Mouse (Mus musculus): ENCODE measurements around the gene St6gal1. TPM values are rescaled to one million over a fixed set of nuclear protein-coding genes. Genes with fewer than 3 reads are reported as not detected.

Gene St6gal1
- polyA plus RNA-seq, 1 experiment from 2014 or later: 18.7 TPM

DNA sequence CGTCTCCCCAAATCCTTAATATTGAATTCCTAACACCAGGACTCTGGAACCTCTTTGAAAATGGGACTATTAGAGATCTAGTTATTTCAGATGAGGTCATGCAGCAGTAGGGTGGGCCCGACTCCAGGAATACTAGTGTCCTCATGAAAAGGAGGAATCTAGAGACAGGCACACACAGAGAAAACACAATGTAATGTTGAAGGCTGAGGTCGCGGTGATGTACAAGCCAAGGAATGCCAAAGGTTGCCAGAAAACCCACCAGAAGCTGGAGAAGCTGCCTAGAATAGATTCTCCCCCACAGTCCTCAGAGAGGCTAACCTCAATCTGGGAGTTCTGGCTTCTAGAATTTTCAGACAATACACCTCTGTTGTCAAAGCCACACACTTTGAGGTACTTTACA lies 136.5 kb downstream of the St6gal1 start:
- Histone ChIP-seq H3K4me1 (replicated peaks; ENCODE audit: control insufficient read depth, insufficient read depth, low read length) (no peaks in the 10 kb centered on the region), H3K36me3 (ENCODE audit: control insufficient read depth, insufficient read depth, low read length) (no peaks in the 10 kb centered on the region), H3K27ac (ENCODE audit: low read depth, low read length) (no peak overlapping the region), H3K4me2 (no peak overlapping the region), H3K4me3 (ENCODE audit: low read depth, low read length) (no peak overlapping the region), H3K9me3 (ENCODE audit: control insufficient read depth, low read length) (no peaks in the 10 kb centered on the region), H3K27me3 (replicated peaks; ENCODE audit: control insufficient read depth, insufficient read depth, low read length) (no peaks in the 10 kb centered on the region), H3K9ac (ENCODE audit: low read depth, low read length) (no peak overlapping the region)
- 83% methylated on average over 4 of the region's 4 CpGs for WGBS
- DNase-seq (ENCODE audit: low spot score) (no peak), ATAC-seq (replicated peaks; ENCODE audit: low FRiP score) (no peak)

DNA sequence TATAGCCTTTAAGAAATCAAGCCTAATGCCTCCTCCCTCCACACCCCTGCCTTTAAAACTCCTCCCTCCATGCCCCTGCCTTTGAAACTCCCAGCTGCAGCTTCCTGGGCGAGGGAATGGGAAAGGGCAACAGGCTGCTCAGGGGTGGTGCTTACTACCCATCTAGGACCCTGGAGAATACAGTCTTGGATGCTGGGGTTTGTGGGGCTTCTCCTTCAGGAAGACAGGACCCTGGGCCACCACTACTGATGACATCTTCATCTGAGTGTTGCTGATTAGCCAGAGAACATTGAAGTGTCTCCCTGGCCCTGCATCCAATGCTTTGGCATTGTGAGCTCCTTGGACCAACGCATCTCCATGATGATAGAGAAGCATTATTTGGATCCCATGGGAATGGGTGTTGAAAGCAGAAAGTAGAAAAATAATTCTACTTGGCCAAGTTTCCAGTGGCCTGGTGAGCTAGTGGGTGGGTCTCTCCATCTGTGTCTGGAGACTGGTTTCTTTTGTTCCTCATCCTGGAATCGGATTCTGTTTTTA lies 137.0 kb downstream of the St6gal1 start:
- Histone ChIP-seq H3K4me1 (replicated peaks; ENCODE audit: control insufficient read depth, insufficient read depth, low read length) (no peaks in the 10 kb centered on the region), H3K9ac (ENCODE audit: low read depth, low read length) (no peak overlapping the region), H3K9me3 (ENCODE audit: control insufficient read depth, low read length) (no peaks in the 10 kb centered on the region), H3K27ac (ENCODE audit: low read depth, low read length) (no peak overlapping the region), H3K27me3 (replicated peaks; ENCODE audit: control insufficient read depth, insufficient read depth, low read length) (no peaks in the 10 kb centered on the region), H3K36me3 (ENCODE audit: control insufficient read depth, insufficient read depth, low read length) (no peaks in the 10 kb centered on the region), H3K4me3 (ENCODE audit: low read depth, low read length) (no peak overlapping the region), H3K4me2 (no peak overlapping the region)
- ATAC-seq (replicated peaks; ENCODE audit: low FRiP score) (no peak), DNase-seq (ENCODE audit: low spot score) (no peak)
- 74% methylated on average over 3 of the region's 3 CpGs for WGBS

DNA sequence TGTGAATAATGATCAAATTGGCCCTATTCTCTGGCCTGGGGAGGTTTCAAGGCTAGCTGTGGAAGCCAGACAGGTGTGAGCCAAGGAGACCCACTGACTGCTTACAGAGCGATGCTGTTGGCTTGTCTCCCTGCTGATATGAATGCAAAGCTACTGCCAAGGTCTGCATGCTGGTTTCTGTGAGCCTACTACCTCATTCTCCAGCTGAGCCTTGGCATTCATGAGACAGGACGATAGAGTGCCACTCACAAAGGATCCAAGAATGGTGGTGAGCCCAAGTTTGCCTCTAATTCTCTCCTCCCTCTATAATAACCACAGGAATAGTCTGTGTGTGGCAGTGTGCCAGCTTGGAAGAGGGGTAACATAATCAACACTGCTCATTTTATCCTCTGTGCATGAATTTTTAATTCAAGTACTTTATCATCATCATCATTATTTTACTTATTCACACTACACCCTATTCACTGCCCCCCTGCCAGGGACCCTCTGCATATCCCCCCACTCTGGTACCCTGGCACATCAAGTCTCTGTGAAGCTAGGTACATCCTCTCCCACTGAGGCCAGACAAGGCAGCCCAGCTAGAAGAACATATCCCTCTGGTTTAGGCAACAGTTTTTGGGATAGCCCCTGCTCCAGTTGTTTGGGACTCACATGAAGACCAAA lies 139.9 kb downstream of the St6gal1 start:
- H3K27me3 ChIP-seq (replicated peaks; ENCODE audit: control insufficient read depth, insufficient read depth, low read length): no peaks in the 10 kb centered on the region
- H3K4me2 ChIP-seq: no peak overlapping the region
- DNase-seq (ENCODE audit: low spot score): no peak
- ATAC-seq (replicated peaks; ENCODE audit: low FRiP score): no peak
- no peaks in the 10 kb centered on the region for H3K9me3 ChIP-seq (ENCODE audit: control insufficient read depth, low read length)
- no peaks in the 10 kb centered on the region for H3K4me1 ChIP-seq (replicated peaks; ENCODE audit: control insufficient read depth, insufficient read depth, low read length)
- 79% methylated on average over 2 of the region's 2 CpGs for WGBS
- H3K27ac ChIP-seq (ENCODE audit: low read depth, low read length): no peak overlapping the region
- no peak overlapping the region for H3K9ac ChIP-seq (ENCODE audit: low read depth, low read length)
- H3K36me3 ChIP-seq (ENCODE audit: control insufficient read depth, insufficient read depth, low read length): no peaks in the 10 kb centered on the region
- H3K4me3 ChIP-seq (ENCODE audit: low read depth, low read length): no peak overlapping the region

DNA sequence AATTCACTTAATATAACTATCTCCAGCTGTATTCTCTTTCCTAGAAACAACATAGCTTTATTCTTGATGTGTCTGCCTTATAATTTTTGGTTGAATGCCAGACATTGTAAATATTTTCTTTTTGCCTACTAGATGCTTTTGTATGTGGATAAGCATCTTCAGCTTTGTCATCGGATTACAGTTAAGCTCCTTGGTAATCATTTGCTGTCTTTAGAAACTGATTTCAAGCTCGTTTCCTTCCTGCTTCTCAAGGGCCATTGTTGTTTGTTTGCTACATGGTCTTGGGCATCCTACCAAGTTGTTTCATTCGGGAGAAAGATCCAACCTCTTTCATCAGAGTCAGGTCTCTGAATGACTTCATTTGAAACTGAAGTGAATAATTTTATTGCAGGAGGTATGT lies 144.6 kb downstream of the St6gal1 start:
- H3K9ac ChIP-seq (ENCODE audit: low read depth, low read length): no peak overlapping the region
- ATAC-seq (replicated peaks; ENCODE audit: low FRiP score) (no peak), DNase-seq (ENCODE audit: low spot score) (no peak)
- H3K4me1 ChIP-seq (replicated peaks; ENCODE audit: control insufficient read depth, insufficient read depth, low read length): no peaks in the 10 kb centered on the region
- no peak overlapping the region for H3K4me2 ChIP-seq
- no peaks in the 10 kb centered on the region for H3K9me3 ChIP-seq (ENCODE audit: control insufficient read depth, low read length)
- WGBS: 57% methylated on average over 3 of the region's 3 CpGs
- no peaks in the 10 kb centered on the region for H3K27me3 ChIP-seq (replicated peaks; ENCODE audit: control insufficient read depth, insufficient read depth, low read length)
- no peak overlapping the region for H3K4me3 ChIP-seq (ENCODE audit: low read depth, low read length)
- no peaks in the 10 kb centered on the region for H3K36me3 ChIP-seq (ENCODE audit: control insufficient read depth, insufficient read depth, low read length)
- H3K27ac ChIP-seq (ENCODE audit: low read depth, low read length): no peak overlapping the region

GRCm38 (mm10) chr16:23370724-23371123 lies 146.2 kb downstream of the St6gal1 start:
- Histone ChIP-seq H3K36me3 (ENCODE audit: control insufficient read depth, insufficient read depth, low read length) (no peaks in the 10 kb centered on the region), H3K4me3 (ENCODE audit: low read depth, low read length) (no peak overlapping the region), H3K4me2 (no peak overlapping the region), H3K9me3 (ENCODE audit: control insufficient read depth, low read length) (no peaks in the 10 kb centered on the region), H3K4me1 (replicated peaks; ENCODE audit: control insufficient read depth, insufficient read depth, low read length) (no peaks in the 10 kb centered on the region), H3K9ac (ENCODE audit: low read depth, low read length) (no peak overlapping the region), H3K27me3 (replicated peaks; ENCODE audit: control insufficient read depth, insufficient read depth, low read length) (no peaks in the 10 kb centered on the region), H3K27ac (ENCODE audit: low read depth, low read length) (no peak overlapping the region)
- ATAC-seq (replicated peaks; ENCODE audit: low FRiP score) (no peak), DNase-seq (ENCODE audit: low spot score) (no peak)
- WGBS: 90% methylated on average over 7 of the region's 7 CpGs

GRCm38 (mm10) chr16:23372340-23372739 lies 147.8 kb downstream of the St6gal1 start:
- Histone ChIP-seq H3K4me2 (no peak overlapping the region), H3K9ac (ENCODE audit: low read depth, low read length) (no peak overlapping the region), H3K27ac (ENCODE audit: low read depth, low read length) (no peak overlapping the region), H3K4me1 (replicated peaks; ENCODE audit: control insufficient read depth, insufficient read depth, low read length) (no peaks in the 10 kb centered on the region), H3K27me3 (replicated peaks; ENCODE audit: control insufficient read depth, insufficient read depth, low read length) (no peaks in the 10 kb centered on the region), H3K4me3 (ENCODE audit: low read depth, low read length) (no peak overlapping the region), H3K9me3 (ENCODE audit: control insufficient read depth, low read length) (no peaks in the 10 kb centered on the region), H3K36me3 (ENCODE audit: control insufficient read depth, insufficient read depth, low read length) (no peaks in the 10 kb centered on the region)
- no peak for ATAC-seq (replicated peaks; ENCODE audit: low FRiP score)
- DNase-seq (ENCODE audit: low spot score): no peak
- 64% methylated on average over 2 of the region's 2 CpGs for WGBS

GRCm38 (mm10) chr16:23374068-23374467 lies 149.5 kb downstream of the St6gal1 start:
- H3K36me3 ChIP-seq (ENCODE audit: control insufficient read depth, insufficient read depth, low read length): no peaks in the 10 kb centered on the region
- WGBS: 86% methylated on average over 4 of the region's 4 CpGs

GRCm38 (mm10) chr16:23374938-23375337 lies 150.4 kb downstream of the St6gal1 start:
- Histone ChIP-seq H3K4me3 (ENCODE audit: low read depth, low read length) (no peak overlapping the region), H3K9ac (ENCODE audit: low read depth, low read length) (no peak overlapping the region), H3K9me3 (ENCODE audit: control insufficient read depth, low read length) (no peaks in the 10 kb centered on the region), H3K27me3 (replicated peaks; ENCODE audit: control insufficient read depth, insufficient read depth, low read length) (no peaks in the 10 kb centered on the region), H3K4me1 (replicated peaks; ENCODE audit: control insufficient read depth, insufficient read depth, low read length) (no peaks in the 10 kb centered on the region), H3K4me2 (no peak overlapping the region), H3K27ac (ENCODE audit: low read depth, low read length) (no peak overlapping the region), H3K36me3 (ENCODE audit: control insufficient read depth, insufficient read depth, low read length) (no peaks in the 10 kb centered on the region)
- ATAC-seq (replicated peaks; ENCODE audit: low FRiP score) (no peak), DNase-seq (ENCODE audit: low spot score) (no peak)
- 44% methylated on average over 5 of the region's 5 CpGs for WGBS

More at GRCm38 (mm10) chr16:23374068-23374467, 149.5 kb downstream of the St6gal1 start:
- Histone ChIP-seq H3K27ac (ENCODE audit: low read depth, low read length) (no peak overlapping the region), H3K4me2 (no peak overlapping the region), H3K4me3 (ENCODE audit: low read depth, low read length) (no peak overlapping the region), H3K9me3 (ENCODE audit: control insufficient read depth, low read length) (no peaks in the 10 kb centered on the region), H3K9ac (ENCODE audit: low read depth, low read length) (no peak overlapping the region), H3K4me1 (replicated peaks; ENCODE audit: control insufficient read depth, insufficient read depth, low read length) (no peaks in the 10 kb centered on the region), H3K27me3 (replicated peaks; ENCODE audit: control insufficient read depth, insufficient read depth, low read length) (no peaks in the 10 kb centered on the region)
- ATAC-seq (replicated peaks; ENCODE audit: low FRiP score) (no peak), DNase-seq (ENCODE audit: low spot score) (no peak)

GRCm38 (mm10) chr16:23376189-23376588 lies 151.6 kb downstream of the St6gal1 start:
- Histone ChIP-seq H3K4me3 (ENCODE audit: low read depth, low read length) (no peak overlapping the region), H3K27me3 (replicated peaks; ENCODE audit: control insufficient read depth, insufficient read depth, low read length) (no peaks in the 10 kb centered on the region), H3K36me3 (ENCODE audit: control insufficient read depth, insufficient read depth, low read length) (no peaks in the 10 kb centered on the region), H3K9me3 (ENCODE audit: control insufficient read depth, low read length) (no peaks in the 10 kb centered on the region), H3K4me2 (no peak overlapping the region), H3K27ac (ENCODE audit: low read depth, low read length) (no peak overlapping the region), H3K4me1 (replicated peaks; ENCODE audit: control insufficient read depth, insufficient read depth, low read length) (no peaks in the 10 kb centered on the region), H3K9ac (ENCODE audit: low read depth, low read length) (no peak overlapping the region)
- 45% methylated on average over 10 of the region's 10 CpGs for WGBS
- DNase-seq (ENCODE audit: low spot score) (no peak), ATAC-seq (replicated peaks; ENCODE audit: low FRiP score) (no peak)
